Mouse (Mus musculus): ENCODE measurements around the gene Mcemp1.
A peak's percentile ranks its signal among the peaks of the same experiment; 100 is the strongest.

Gene Mcemp1

DNA sequence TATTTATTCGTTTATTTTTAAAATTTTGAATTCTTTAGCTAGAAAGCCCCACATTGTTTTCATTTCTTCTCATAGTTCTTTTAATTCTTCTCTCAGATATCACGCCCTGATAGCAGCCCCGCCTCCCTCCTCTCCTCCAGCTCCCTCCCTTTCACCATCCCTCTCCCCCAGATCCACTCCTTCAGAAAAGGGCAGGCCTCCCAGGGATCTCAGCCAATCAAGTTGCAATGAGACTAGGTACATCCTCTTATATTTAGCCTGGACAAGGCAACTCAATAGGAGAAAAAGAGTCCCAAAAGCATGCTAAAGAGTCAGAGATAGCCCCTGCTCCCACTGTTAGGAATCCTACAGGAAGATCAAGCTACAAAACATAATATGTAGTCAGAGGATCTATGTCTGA lies 9.1 kb downstream of the Mcemp1 start:
- no peak for DNase-seq

GRCm38 (mm10) chr8:3676131-3676992 lies 10.8 kb downstream of the Mcemp1 start, which contains the start of gene Trappc5:
Gene Trappc5 (plus strand): TSS chr8:3676299.
- DNase-seq, result peak; percentile 88 to 92

GRCm38 (mm10) chr8:3676993-3677579 lies 11.5 kb downstream of the Mcemp1 start:
- no peak for DNase-seq

- no peak for DNase-seq
Measured at GRCm38 (mm10) chr8:3678831-3679230, 13.3 kb downstream of the Mcemp1 start.

- DNase-seq, result no peak
Measured at GRCm38 (mm10) chr8:3679236-3679635, 13.7 kb downstream of the Mcemp1 start.

DNA sequence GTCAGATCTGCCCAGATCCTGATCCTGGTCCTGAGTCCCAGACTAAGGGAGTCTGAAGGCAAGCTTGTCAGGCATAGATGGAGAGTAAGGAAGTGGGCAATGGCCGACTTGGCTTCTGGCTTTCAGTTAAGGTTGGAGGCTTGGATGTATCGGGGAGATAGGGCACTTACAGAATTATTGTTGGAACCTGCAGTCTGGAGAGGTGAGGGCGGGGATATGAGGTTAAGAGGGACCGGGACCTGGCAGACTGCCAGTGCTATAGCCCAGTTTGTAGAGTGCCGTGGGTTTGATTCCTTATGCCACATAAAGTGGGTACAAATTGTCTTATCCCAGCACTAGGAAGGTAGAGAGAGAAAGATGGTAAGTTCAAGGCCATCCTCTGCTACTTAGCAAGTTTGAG lies 14.1 kb downstream of the Mcemp1 start:
- DNase-seq, result no peak

DNA sequence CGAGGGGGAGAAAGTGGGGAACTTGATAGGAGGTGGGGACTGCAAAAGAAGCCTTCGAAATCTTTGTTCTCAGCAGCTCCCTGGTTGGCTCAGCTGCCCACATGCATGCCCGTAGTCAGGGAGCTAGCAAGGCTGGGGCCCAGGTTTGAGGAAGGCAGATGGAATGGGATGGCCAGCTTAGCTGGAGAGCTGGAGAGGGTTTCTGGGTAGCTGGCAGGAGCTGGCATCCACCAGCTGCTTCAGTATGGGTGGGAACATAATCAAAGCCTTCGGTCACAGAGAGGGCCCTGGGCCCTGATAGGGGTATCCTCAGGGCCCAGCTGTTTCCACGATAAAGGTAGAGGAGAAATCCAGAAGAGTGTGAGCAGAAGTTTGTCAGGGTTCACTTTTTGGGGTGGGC lies 16.9 kb downstream of the Mcemp1 start:
- no peak for DNase-seq

DNA sequence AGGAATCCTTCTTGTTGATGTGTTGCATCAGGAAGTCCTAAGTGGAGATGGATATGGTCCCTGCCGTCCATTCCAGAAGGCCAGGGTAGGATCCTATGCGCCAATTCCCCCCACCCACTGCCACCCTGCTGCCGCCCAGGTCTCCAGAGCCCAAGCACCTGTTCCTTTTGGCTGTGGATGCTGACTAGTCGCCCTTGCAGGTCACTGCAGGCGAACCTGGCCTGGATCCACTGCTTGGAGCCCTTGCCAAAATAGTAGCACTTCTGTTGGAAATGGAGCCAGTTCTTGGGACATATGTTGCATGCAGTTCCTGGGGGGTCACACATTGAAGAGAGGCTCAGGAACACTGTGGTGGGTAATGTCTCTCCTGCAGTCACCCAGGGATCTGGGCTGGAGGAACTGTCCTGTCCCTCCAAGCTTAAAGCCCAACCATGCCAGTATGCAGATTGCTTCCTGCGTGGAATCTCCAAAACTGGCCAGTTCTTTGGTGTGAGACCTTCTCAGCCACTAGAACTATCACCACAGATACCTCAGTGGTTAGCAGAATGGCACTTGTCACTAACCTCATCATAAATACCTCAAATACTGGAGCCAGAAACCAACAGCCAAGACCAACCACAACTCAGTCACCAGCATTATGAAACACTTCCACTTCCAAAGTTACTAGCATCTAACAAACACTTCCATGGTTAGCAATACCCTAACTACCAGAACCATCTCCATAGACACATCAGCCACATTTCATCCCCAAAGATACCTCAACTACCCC lies 18.0 kb downstream of the Mcemp1 start:
- DNase-seq, result no peak

DNA sequence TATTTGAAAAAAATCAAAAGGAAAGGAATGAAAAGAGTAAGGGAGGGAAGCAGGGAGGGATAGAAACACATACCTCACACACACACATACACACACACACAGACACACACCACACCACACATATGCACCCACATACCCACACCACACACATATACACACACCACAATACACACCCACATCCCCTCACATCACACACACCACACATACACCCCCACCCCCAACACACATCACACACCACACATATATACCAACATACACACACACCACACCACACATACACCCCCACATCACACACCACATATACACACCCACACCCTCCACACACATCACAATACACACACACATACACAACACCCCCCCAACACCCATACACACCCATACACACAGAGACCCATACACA lies 19.0 kb downstream of the Mcemp1 start:
- DNase-seq, result no peak

DNA sequence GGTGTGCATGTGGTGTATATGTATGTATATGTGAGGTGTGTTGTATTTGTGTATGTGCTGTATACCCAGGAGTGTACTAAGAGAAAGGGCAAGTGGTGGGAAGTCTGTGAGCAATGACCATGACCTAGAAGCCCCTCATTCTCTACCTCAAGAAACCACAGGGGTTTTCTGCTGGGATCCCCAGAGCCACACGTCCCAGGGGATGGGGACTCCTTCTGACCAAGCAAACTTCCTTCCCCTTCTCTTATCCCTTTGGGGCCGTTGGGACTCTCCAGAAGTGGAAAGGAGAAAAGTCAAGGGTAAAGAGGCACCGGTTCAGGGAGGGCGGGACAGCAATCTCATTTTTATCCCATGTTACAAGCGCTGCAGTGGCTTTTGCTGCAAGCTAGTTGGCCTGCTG lies 19.9 kb downstream of the Mcemp1 start:
- DNase-seq, result no peak

DNA sequence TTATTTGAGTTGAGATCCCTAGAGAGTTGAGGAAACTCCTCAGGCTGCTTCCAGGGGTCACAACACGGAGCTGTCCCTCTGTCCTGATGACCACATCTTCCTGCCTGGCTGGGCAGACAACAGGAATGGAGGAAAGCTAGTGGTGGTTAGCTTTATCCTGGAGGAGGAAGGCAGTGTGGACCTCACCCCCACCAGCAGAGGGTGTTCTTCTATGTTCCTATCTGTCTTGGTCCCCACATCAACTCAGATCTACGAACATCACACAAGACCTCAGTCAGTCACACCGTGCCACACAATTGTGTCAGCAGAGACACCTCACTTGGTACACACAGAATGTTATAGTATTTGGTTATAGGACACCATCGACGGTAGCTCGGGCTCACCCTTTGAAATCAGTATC lies 22.0 kb downstream of the Mcemp1 start:
- no peak for DNase-seq

- DNase-seq, result no peak
Measured at GRCm38 (mm10) chr8:3690774-3691173, 25.2 kb downstream of the Mcemp1 start.

DNA sequence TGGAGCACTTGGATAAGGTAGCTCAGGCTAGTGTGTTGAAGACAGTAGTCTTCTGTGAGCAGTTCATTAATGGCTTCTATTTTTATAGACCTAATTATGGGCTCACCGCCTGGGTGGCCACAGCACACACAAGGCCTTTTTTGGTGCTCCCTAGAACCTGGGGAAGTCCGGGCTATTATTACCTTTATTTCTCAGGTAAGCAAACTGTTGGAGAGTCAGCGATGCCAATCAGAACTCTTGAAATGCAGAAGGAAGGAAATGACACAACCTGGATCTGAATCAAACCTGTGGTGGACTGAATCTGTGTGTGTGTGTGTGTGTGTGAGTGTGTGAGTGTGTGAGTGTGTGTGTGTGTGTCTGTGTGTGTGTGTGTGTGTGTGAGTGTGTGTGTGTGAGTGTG lies 28.6 kb downstream of the Mcemp1 start, which contains the start of gene Fcer2a:
TSS of gene Fcer2a (minus strand) at position 55 of the 400 bp plus-strand sequence.
- DNase-seq, result no peak

DNA sequence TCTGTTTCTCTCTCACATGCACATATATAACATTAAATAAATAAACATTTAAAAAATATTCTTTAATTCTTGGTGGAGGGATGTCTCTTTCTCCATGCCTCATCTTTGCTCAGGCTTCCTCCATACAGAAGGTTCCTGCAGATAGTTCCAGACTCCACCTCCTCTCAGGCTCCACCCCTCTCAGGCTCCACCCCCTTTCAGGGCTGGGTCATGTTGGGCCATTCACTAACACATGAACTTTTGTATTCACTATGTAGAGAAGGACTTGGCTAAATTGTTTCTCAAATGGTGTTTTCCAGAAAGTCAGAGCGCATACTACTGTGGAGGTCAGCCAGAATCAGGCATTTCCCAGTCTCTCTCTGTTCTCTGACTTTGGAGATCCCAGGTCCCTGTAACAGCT lies 35.9 kb downstream of the Mcemp1 start:
- no peak for DNase-seq

- DNase-seq, result no peak
Measured at GRCm38 (mm10) chr8:3705711-3706110, 40.2 kb downstream of the Mcemp1 start.

GRCm38 (mm10) chr8:3707611-3708010 lies 42.1 kb downstream of the Mcemp1 start:
- no peak for DNase-seq

- no peak for DNase-seq
Measured at GRCm38 (mm10) chr8:3710312-3710711, 44.8 kb downstream of the Mcemp1 start.

GRCm38 (mm10) chr8:3711646-3712045 lies 46.1 kb downstream of the Mcemp1 start:
- DNase-seq, result no peak

GRCm38 (mm10) chr8:3717321-3717954 lies 51.9 kb downstream of the Mcemp1 start:
- DNase-seq, result no peak

GRCm38 (mm10) chr8:3718559-3718958 lies 53.0 kb downstream of the Mcemp1 start:
- peak; percentile 33 to 51 for DNase-seq
